Mouse (Mus musculus): ENCODE measurements around the gene Rnf146. TPM values are rescaled to one million over a fixed set of nuclear protein-coding genes. Genes with fewer than 3 reads are reported as not detected.

Gene Rnf146
- total and polyA plus RNA-seq, 3 experiments, result 26.3 to 27.2 TPM; not detected in 1

DNA sequence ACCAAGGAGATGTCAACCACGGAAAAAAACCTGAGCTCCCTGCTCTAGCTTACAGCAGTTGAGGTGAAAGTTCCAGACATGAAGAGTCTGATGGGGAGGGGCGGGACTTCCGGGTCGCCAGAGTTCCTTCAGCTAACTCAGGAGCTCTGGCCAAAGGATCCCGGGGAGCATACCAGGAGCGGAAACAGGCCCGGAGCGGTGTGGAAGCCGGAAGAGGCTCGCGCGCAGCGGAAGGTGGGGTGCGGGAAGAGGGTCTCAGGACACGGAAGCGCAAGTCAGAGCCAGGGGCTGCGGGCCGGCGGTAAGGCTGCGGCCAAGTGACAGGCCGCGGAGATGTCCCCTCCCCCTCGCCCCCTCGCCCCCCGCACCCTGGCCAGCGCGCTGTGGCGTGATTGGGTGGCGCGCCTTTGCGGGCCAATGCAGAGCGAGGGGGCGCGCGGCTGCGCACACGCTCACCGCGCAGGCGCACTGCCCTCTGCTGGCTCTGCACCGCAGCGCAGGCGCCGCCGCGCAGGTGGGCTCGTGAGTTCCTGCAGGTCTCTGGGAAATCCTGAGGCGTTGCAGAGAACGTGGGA is 49.1 kb downstream of the Rnf146 start, which contains the start of gene Echdc1:
Echdc1 (plus strand) TSS at position 103 of the 575 bp plus-strand sequence.
- Histone ChIP-seq H3K9ac (ENCODE audit: control insufficient read depth, low read depth, low read length, poor library complexity, severe bottlenecking) (peak within 1 kb of the TSS; percentile 89), H3K4me3 (ENCODE audit: control insufficient read depth in 1 of 2, insufficient read depth in 1 of 2, low read depth in 2 of 2, low read length in 2 of 2) (peak within 1 kb of the TSS; percentile 92 to 96), H3K4me1 (ENCODE audit: control insufficient read depth in 1 of 2, insufficient read depth in 2 of 2, low read length in 2 of 2) (peaks cover 0 to 2% of the 10 kb centered on the region in 2 experiments; a peak in 2 of 4 replicates), H3K79me2 (ENCODE audit: control insufficient read depth, insufficient read depth, low read length, poor library complexity) (peaks cover 10% of the 10 kb centered on the region), H3K9me3 (replicated peaks; ENCODE audit: insufficient read depth, low read length) (no peaks in the 10 kb centered on the region), H3K27me3 (ENCODE audit: control insufficient read depth in 1 of 2, insufficient read depth in 2 of 2, low read length in 2 of 2) (no peaks in the 10 kb centered on the region), H3K36me3 (ENCODE audit: control insufficient read depth in 1 of 2, insufficient read depth in 2 of 2, low read length in 2 of 2) (peaks cover 0 to 14% of the 10 kb centered on the region in 2 experiments; a peak in 2 of 4 replicates), H3K27ac (ENCODE audit: control insufficient read depth, low read depth, low read length) (peak within 1 kb of the TSS; percentile 84)
- DNase-seq (ENCODE audit: low read depth, low spot score), result peak; percentile 93
- TF ChIP-seq BHLHE40 (IDR thresholded peaks at IDR 0.05; ENCODE audit: borderline replicate concordance, low read depth, low read length) (no peak), MEF2A (IDR thresholded peaks at IDR 0.05; ENCODE audit: extremely low read depth, insufficient replicate concordance, low read depth, low read length, poor library complexity, severe bottlenecking) (no peak), ELF1 (IDR thresholded peaks at IDR 0.05; ENCODE audit: low read depth, low read length) (peak; percentile 88), TCF12 (IDR thresholded peaks at IDR 0.05; ENCODE audit: low read depth, low read length) (peak; percentile 4; the same call in 1 of the 2 replicates), MYC (IDR thresholded peaks at IDR 0.05; ENCODE audit: low read depth, low read length) (no peak), CHD2 (IDR thresholded peaks at IDR 0.05; ENCODE audit: low read length) (no peak), TAL1 (IDR thresholded peaks at IDR 0.05; ENCODE audit: low read length) (no peak), GATA1 (IDR thresholded peaks at IDR 0.05; ENCODE audit: low read depth, low read length) (no peak), RCOR1 (IDR thresholded peaks at IDR 0.05; ENCODE audit: low read depth, low read length) (no peak), POLR2AphosphoS2 (IDR thresholded peaks at IDR 0.05; ENCODE audit: low read length) (peak; percentile 80), ZMIZ1 (IDR thresholded peaks at IDR 0.05; ENCODE audit: low read depth, low read length) (no peak), EP300 (IDR thresholded peaks at IDR 0.05; ENCODE audit: low read depth in 1 of 2, low read length in 2 of 2) (0 out of 4 replicates have a peak, but pooled peaks of 1 of the 2 experiments have one; percentile 14), NELFE (IDR thresholded peaks at IDR 0.05; ENCODE audit: low read depth, low read length) (peak; percentile 62), JUND (IDR thresholded peaks at IDR 0.05; ENCODE audit: low read depth, low read length) (no peak), ZKSCAN1 (IDR thresholded peaks at IDR 0.05; ENCODE audit: low read depth, low read length) (no peak), GABPA (IDR thresholded peaks at IDR 0.05; ENCODE audit: low read depth, low read length) (no peak), MYB (IDR thresholded peaks at IDR 0.05; ENCODE audit: low read depth, low read length) (no peak), ZC3H11A (IDR thresholded peaks at IDR 0.05; ENCODE audit: low read depth, low read length) (no peak), E2F4 (IDR thresholded peaks at IDR 0.05; ENCODE audit: borderline replicate concordance, low read depth, low read length) (no peak), USF1 (IDR thresholded peaks at IDR 0.05; ENCODE audit: low read depth, low read length) (no peak), SMC3 (IDR thresholded peaks at IDR 0.05; ENCODE audit: low read depth, low read length) (no peak), POLR2AphosphoS5 (IDR thresholded peaks at IDR 0.05; ENCODE audit: borderline replicate concordance, low read depth, low read length) (no peak), HCFC1 (IDR thresholded peaks at IDR 0.05; ENCODE audit: low read depth, low read length) (peak; percentile 78), KAT2A (conservative IDR thresholded peaks at IDR 0.05; ENCODE audit: low read depth, low read length) (no peak), TBP (IDR thresholded peaks at IDR 0.05; ENCODE audit: low read depth, low read length) (no peak), ZNF384 (IDR thresholded peaks at IDR 0.05; ENCODE audit: low read depth, low read length) (no peak), MAFK (IDR thresholded peaks at IDR 0.05; ENCODE audit: borderline replicate concordance, low read depth, low read length) (no peak), CTCF (IDR thresholded peaks at IDR 0.05 in 2 of 3, conservative IDR thresholded peaks at IDR 0.05 in 1 of 3; ENCODE audit: control insufficient read depth in 1 of 3, insufficient read depth in 1 of 3, low read depth in 2 of 3, low read length in 3 of 3, poor library complexity in 1 of 3, severe bottlenecking in 1 of 3) (peak; percentile 65 to 77 (median 76)), SIN3A (IDR thresholded peaks at IDR 0.05; ENCODE audit: low read length) (peak; percentile 76), ETS1 (IDR thresholded peaks at IDR 0.05; ENCODE audit: low read depth, low read length) (no peak), MAX (IDR thresholded peaks at IDR 0.05; ENCODE audit: low read length) (no peak), CHD1 (IDR thresholded peaks at IDR 0.05; ENCODE audit: low read depth, low read length) (0 out of 2 replicates have a peak, but pooled peaks have one; percentile 66), MXI1 (IDR thresholded peaks at IDR 0.05; ENCODE audit: low read depth, low read length) (peak; percentile 49), UBTF (IDR thresholded peaks at IDR 0.05; ENCODE audit: borderline replicate concordance, insufficient read depth, low read depth, low read length) (no peak), NRF1 (IDR thresholded peaks at IDR 0.05; ENCODE audit: insufficient read depth, low read depth, low read length, poor library complexity, severe bottlenecking) (peak; percentile 91), POLR2A (IDR thresholded peaks at IDR 0.05; ENCODE audit: control insufficient read depth in 1 of 2, insufficient read depth in 1 of 2, low read depth in 1 of 2, low read length in 2 of 2, poor library complexity in 1 of 2) (peak; percentile 57 to 71; a peak in 3 of 4 replicates), RAD21 (IDR thresholded peaks at IDR 0.05; ENCODE audit: low read depth, low read length) (no peak)

Data from MEL (cell line).